Mouse (Mus musculus): Measurements from ENCODE around the gene Ctse.

The Ctse gene

GRCm38 (mm10) chr1:131652670-131653443, 14.8 kb downstream of the Ctse start:
- no peak for DNase-seq (ENCODE audit: low spot score in 2 of 2)

- DNase-seq (ENCODE audit: low spot score in 2 of 2) = no peak
Observed at GRCm38 (mm10) chr1:131655601-131656000, 17.5 kb downstream of the Ctse start.

GRCm38 (mm10) chr1:131657945-131658354, 19.8 kb downstream of the Ctse start:
- DNase-seq (ENCODE audit: low spot score in 2 of 2) = peak; percentile 73 to 94

- DNase-seq (ENCODE audit: low spot score in 2 of 2) = no peak
Observed at GRCm38 (mm10) chr1:131659512-131660085, 21.5 kb downstream of the Ctse start.

DNA sequence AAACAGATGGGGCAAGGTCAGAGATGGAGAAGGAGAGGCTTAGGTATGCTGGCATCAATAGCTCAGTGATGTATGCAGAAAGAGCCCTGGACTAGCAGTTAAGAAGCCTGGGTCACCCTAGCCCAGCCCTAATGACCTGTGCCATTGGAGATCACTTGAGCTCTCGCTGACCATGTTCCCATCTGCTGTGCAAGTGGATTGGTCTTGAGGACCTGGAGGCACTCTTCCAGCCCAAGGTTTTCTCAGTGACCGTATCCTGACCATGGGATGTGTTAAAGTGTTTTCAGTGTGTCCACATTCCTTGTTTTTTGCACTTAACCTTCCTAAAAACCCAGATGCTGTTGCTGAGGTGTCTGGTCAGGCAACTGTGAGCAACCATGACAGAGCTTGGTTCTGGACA, 22.2 kb downstream of the Ctse start:
- DNase-seq (ENCODE audit: low spot score in 2 of 2) = no peak

GRCm38 (mm10) chr1:131660716-131661472, 22.8 kb downstream of the Ctse start:
- no peak for DNase-seq (ENCODE audit: low spot score in 2 of 2)

GRCm38 (mm10) chr1:131661749-131662148, 23.6 kb downstream of the Ctse start:
- DNase-seq (ENCODE audit: low spot score in 2 of 2) = no peak

DNA sequence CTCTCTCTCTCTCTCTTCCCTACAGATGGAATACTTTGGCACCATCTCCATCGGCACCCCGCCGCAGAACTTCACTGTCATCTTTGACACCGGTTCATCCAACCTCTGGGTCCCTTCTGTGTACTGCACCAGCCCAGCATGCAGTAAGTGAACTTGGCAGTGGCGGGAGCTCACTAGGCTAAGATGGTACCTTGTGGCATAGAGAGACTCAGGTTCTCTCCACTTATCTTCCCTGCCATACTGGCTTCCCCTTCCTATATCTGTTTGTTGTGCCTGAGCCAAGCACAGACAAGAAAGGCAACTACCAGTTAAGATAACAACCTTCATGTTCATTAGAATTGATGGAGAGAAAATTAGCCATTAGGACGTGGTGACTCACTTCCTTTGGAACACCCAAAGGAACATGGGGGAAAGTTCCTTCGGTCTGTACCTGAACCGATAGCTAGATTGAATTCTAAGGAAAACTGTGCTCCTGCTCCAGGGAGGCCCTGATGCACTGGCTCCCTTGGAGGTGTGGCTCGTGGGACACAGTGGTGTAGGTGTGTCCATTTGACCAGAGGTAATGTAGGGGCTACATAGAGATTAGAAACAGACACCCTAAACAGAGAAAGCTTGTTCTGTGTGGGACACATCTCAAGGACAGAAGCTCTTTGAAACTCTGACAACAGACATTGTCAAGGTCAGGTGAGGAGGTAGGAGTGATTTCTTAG, 25.3 kb downstream of the Ctse start:
- DNase-seq (ENCODE audit: low spot score in 2 of 2) = no peak

DNA sequence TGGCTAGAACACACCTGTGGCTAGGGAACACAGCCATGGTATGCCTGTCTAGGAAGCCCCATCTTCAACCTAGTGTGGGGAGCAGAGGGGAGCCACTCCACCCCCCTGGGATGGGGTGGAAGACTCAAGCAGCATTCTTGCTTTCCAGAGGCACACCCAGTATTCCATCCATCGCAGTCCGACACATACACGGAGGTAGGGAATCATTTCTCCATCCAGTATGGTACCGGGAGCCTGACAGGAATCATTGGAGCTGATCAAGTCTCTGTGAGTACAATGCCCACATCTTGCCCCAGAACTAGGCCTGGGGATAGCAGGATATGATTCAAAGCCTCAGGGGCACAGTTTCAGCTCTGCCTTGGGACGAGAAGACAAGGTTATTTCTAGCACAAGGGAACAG, 26.0 kb downstream of the Ctse start:
- no peak for DNase-seq (ENCODE audit: low spot score in 2 of 2)

DNA sequence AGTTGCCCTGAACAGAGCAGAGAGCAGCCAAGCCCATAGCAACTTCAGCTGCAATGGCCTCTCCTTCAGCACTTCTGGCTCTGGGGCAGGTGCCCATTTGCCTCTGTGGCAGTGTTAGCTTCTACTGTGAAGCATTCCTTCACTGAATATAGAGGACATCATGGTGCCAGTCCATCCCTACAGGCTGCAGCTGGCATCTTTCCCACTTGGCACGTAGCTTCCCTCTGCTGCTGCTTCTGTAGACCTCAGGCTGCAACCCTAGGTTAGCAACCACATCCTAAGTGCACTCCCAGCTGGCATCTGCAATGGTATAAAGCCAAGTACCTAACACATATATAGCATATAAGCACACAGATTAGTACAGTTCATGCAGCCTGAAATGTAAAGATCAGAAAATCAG, 27.8 kb downstream of the Ctse start:
- DNase-seq (ENCODE audit: low spot score in 2 of 2) = no peak

DNA sequence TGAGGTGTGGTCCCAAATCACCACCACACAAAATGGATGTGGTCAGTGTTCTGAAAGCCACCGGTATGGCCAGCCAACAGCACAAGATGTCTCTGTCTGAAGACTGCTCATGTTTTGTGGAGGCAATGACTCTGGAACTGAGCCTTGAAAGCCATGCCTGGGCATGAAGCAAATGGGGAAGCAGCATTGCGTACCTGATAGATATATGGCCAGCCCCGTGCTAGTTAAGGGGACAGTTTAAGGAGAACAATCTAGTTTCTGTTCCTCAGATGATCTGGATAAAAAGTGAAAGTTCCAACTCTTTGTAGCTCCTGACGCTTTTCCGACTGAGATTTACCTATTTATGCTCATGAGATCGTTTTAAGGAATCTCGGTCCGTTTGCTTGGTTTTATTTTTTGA, 33.0 kb downstream of the Ctse start:
- no peak for DNase-seq (ENCODE audit: low spot score in 2 of 2)

DNA sequence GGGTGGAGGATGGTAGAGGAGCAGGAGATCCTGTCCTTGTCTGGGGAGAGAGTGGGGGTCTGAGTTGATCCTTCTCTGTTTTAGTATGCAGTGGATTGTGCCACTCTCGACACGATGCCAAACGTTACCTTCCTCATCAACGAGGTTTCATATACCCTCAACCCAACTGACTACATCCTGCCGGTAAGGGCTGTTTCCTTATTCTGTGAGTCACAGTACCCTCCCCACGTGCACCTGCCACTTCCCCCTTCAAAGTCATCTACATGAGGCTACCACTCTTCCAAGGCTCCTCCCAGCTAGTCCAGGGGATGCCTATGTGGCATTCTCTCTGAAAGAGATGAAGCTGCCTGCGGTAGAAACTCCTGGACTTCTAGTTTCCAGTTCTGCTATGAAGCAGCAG, 34.3 kb downstream of the Ctse start:
- DNase-seq (ENCODE audit: low spot score in 2 of 2) = no peak

- DNase-seq (ENCODE audit: low spot score in 2 of 2) = no peak
Observed at GRCm38 (mm10) chr1:131679644-131680043, 41.5 kb downstream of the Ctse start.

DNA sequence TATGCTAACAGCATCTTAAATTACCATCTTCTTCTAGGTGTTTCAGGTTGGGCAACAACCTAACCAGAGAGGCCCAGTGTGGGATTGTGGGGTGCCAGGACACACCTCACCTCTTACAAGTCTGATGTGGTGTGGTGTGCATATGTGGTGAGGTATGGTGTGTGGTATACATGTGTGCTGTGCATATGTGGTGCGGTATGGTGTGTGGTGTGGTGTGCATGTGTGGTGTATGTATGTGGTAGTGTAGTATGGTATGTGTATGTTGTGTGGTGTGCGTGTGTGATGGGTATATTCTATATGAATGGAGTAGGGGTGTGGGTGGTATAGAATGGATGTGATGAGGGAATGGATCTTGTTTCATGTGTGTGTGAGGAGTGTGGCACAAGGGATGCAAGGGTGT, 49.6 kb downstream of the Ctse start:
- no peak for DNase-seq (ENCODE audit: low spot score in 2 of 2)

- DNase-seq (ENCODE audit: low spot score in 2 of 2) = peak in 1 of 2 experiments; percentile 27
Observed at GRCm38 (mm10) chr1:131688475-131688874, 50.4 kb downstream of the Ctse start, which contains the start of gene Rab7b. TSS of gene Rab7b (plus strand) at chr1:131688695.

DNA sequence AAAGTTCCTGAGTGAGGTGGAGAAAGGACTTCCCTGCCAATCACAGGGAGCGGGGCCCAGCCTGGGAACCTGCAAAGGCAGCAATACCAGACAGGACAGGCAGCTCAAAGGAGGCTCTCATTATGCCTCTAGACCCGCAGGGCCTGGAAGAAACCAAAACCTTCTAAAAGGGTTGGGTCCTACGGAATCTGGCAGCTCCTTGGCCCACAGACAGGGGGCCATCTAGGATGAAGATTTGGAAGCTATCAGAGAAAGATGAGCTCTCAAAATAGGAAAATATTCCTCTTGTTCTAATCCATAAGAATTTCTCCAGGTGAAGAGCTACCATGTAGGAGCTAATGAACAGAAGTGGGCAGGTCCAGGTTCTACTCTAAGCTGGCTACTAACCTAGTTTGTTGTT, 50.9 kb downstream of the Ctse start:
- no peak for DNase-seq (ENCODE audit: low spot score in 2 of 2)

DNA sequence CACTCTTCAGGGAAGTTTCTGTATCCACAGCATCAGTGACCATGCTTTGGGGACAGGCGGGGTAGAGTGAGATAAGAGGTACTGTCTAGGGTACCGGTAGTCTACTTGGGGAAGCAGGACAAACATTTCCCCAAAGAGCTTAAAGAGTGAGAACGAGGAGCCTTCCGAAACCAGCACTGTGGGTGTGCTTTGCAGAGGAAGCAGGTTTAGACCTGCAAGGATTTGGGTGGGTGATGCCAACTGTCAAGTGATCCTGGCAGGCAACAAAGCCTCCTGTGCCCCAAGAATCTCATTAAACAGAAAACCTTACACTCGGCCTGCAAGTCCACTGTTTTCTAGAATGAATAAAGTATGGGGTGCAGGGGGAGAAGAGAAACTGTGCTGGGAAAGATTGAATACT, 51.8 kb downstream of the Ctse start:
- no peak for DNase-seq (ENCODE audit: low spot score in 2 of 2)

DNA sequence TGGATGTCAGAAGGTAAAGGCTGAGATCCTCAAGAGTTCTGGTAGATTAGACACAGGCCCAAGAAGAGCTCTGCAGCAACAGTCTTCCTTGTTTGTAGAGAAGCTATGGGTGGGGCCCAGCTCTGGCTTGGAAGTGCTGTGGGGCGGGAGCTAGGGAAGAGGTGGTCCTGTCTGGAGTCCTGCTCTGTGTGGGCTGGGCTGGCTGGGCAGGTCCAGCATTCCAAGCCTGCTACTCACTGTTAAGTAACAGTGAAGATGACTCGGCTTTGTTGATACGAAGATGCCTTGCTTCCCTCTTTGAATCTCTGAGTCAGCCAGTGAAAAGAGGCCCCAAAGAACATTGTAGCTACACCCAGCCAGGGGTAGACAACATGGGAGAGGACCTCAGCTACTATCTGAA, 52.3 kb downstream of the Ctse start:
- peak in 1 of 2 experiments; percentile 24 for DNase-seq (ENCODE audit: low spot score in 2 of 2)

DNA sequence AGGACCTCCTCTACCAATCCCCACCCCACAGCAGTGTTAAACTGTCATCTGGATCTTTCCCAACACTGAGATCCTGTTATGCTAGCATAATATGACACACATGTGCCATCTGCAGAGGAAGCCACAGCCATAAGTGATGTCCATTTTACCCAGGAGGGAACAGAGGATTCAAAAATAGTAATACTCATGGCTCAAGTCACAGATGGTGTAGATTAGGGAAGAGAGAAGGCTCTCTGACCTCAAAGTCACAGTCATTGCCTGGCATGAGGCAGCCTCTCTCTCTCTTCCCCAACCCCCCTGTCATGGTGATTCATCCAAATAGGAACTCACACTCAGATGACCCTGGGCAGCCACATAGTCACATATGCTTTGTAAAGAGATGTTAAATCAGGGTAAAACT, 53.2 kb downstream of the Ctse start:
- no peak for DNase-seq (ENCODE audit: low spot score in 2 of 2)

DNA sequence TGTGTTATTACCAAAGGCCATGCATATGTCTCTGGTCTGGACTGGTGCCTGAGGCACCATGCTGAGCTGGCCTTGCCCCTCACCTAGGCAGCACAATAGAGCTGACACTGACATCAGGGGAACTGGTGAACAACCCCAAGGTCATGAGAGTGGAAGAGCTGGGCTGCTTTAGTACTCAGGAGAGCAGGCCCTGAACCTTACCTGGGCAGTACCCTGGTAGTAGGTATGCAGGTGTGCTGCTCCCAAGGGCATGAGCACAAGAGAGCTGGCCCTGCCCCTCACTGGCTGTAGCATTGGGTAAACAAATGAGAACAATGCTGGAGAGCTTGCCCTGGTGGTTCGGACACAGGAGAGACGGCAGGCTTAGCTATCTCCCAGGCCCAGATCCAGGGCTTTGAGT, 57.2 kb downstream of the Ctse start:
- DNase-seq (ENCODE audit: low spot score in 2 of 2) = no peak

- peak in 1 of 2 experiments; percentile 23 for DNase-seq (ENCODE audit: low spot score in 2 of 2)
Observed at GRCm38 (mm10) chr1:131696325-131696724, 58.2 kb downstream of the Ctse start.

DNA sequence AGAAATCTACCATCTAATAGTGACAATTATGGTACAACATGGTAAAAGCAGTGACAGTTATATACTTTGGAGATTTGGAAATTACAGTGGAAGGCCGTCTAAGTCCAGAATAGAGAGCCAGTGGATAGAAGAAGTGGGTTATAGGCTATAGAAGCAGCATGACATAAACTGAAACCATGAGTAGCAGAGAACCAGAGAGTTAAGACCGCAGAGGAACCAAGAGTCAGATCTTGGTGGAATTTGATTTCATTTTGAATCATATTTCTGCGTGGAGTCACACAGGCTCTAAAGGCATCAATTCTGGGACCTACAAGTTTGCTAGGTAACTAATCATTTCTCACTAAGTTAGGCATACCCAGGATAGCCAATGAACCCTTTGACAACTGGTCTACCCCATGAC, 60.7 kb downstream of the Ctse start:
- DNase-seq (ENCODE audit: low spot score in 2 of 2) = no peak

Data from left cerebral cortex, adult 9 months (tissue).